Mouse (Mus musculus): ENCODE measurements around the gene Crybg2.

Gene Crybg2

GRCm38 (mm10) chr4:134094004-134094564 is 33.5 kb downstream of the Crybg2 start:
- DNase-seq (ENCODE audit: low spot score in 2 of 2): peak in 1 of 2 experiments; percentile 62

DNA sequence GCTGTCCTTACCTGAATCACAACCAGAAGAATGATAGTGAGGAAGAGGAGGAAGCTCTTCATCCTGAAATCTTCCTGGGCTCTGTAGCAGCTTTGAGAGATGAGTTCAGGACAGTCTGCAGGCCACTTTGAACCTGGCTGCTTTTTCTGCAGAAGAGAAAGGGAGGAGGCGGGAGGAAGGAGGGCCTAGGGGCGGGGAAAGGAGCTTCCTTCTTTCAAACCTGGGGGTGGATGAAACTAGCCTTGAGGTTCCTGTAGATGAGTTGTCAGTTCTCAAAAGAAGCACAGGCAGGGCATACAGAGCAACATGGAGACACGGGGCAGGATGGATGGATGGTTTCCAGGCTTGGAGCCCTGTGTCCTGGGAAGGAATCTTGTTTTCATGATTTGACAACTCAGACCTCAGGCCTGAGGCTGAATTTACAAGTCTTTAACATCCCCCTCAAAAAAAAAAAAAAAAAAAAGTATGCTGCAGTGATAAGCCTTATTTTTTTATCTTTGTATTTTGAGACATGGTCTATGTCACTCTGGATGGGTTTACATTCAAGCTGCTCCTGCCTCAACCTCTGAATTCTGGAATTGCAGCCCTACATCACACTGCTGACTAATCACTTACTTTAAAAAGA is 34.4 kb downstream of the Crybg2 start, which contains the start of gene Cd52:
Cd52 (minus strand) TSS at position 160 of the 625 bp plus-strand sequence.
- DNase-seq (ENCODE audit: low spot score in 2 of 2): peak; percentile 77 to 79

- DNase-seq (ENCODE audit: low spot score in 2 of 2): no peak
These were observed 35.5 kb downstream of the Crybg2 start for GRCm38 (mm10) chr4:134096120-134096519.

DNA sequence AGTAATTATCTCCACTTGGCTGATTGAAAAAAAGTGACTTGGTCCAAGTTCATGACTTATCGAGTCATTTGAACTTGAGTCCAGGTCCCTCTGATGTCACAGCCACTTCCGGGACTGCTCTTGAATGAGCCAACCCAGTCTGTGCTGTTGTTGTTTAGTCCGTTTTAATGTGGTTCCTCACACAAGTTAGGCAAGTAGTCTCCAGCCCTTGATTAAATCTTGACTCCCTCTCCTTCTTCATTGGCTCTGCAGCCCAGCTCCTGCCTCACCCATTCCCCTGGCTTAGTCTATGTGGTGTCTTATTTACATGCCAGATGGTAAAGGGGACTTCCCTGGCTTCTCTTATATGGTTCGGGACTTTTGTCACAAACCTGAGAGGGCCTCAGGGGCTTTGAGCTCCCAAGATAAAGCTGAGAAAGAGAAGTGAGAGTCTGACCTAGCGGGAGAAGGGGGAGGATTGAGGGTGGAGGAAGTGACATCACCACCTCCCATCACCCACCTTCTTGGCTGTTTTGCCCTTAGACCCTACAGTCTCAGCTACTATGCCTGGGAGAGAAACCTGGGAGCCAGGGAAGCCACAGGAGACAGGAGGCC is 36.5 kb downstream of the Crybg2 start:
- peak in 1 of 2 experiments; percentile 47 for DNase-seq (ENCODE audit: low spot score in 2 of 2)

DNA sequence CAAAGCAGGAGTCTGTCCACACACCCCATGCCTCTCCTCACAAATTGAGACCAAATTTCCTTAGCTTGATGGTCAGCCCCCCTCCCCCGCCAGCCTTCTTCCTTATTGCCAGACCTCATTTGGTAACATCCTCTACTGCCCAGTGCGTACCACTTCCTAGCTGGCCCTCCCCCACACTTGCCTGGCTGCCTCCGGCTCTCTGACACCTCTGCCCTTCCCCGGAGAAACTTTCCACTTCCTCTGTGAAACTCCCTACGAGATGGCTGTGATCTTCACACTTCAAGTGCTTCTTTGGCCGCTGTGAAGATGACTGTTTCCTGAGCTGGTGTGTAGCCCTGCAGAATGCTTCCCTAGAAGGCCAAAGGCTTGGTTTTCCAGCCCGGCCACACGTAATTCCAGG is 38.0 kb downstream of the Crybg2 start:
- peak; percentile 75 to 84 for DNase-seq (ENCODE audit: low spot score in 2 of 2)

GRCm38 (mm10) chr4:134100245-134100644 is 39.6 kb downstream of the Crybg2 start:
- no peak for DNase-seq (ENCODE audit: low spot score in 2 of 2)

DNA sequence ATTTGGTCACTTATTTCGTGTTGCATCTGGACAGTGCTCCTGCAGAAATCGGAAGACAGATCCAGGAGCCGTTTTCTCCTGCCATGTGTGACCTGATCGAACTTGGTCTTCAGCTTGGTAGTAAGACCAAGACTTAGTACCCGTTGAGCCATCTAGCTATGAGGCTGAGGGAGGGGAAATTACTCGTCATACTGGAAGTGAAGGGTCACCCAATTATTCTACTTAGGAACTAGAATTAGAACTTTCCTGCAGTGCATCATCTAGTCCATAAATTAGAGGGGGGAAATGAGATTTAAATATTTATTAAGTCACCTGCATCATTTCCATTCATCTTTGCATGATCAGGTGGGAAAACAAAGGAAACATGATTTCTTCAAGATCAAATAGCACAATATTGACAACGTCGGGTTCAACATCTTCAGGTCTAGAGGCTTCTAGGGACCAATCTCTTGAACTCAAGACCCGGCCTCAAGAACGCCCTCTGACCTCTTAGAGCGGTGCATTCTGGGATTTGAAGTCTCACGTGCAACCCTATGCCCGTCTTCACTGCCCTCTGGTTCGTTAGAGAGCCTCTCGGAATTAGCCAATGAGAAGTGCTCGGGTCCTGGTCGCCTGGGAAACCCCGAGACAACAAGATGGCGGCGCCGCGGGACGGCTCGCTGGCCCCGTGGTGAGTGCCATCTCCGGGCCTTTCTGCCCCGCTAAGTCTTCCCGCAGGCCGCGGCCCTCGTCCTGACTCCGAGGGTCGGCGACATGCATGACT is 41.5 kb downstream of the Crybg2 start, which contains the start of gene Ubxn11:
Ubxn11 (plus strand) TSS at position 592 of the 763 bp plus-strand sequence.
- peak; percentile 86 to 92 for DNase-seq (ENCODE audit: low spot score in 2 of 2)

- no peak for DNase-seq (ENCODE audit: low spot score in 2 of 2)
These were observed 42.1 kb downstream of the Crybg2 start for GRCm38 (mm10) chr4:134102742-134103119.

DNA sequence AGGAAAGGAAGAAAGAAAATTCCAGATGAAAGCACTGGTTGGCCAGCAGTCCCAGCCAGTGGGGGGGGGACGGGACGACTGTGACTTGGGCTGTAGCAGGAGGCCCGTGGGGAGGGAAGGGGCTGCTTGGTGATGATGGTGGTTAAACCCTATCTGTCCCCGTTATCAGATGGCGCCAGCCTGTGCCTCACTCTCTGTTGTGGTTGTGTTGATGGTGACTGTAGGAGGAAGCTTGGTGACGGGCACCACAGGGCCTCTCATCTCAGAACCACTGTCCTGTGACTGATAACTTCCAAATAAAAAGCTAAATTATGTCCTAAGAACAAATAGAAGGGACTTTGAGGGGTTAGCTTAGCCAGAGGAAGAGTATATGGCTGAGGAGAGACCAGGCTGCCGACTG is 45.5 kb downstream of the Crybg2 start:
- DNase-seq (ENCODE audit: low spot score in 2 of 2): no peak

GRCm38 (mm10) chr4:134107730-134108129 is 47.1 kb downstream of the Crybg2 start:
- no peak for DNase-seq (ENCODE audit: low spot score in 2 of 2)

DNA sequence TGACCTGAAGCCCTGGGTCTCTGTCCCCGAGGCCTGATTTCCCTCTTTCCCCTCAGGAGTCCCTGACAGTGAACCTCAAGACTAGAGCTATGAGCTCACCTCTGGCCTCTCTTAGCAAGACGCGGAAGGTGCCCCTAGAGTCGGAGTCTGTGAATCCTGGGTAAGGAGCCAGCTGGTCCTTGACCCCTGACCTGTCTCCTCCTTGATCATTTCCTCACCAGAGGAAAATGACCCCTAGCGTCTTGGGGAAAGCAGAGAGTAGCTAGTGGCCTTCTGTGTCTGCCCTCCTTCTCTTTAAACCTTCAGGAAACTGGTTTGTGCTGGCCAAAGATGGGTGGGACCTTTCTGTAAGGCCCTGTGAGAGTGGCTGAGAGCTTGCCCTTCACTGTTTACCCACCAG is 47.6 kb downstream of the Crybg2 start:
- DNase-seq (ENCODE audit: low spot score in 2 of 2): no peak

- no peak for DNase-seq (ENCODE audit: low spot score in 2 of 2)
These were observed 50.0 kb downstream of the Crybg2 start for GRCm38 (mm10) chr4:134110653-134111052.

- DNase-seq (ENCODE audit: low spot score in 2 of 2): peak in 1 of 2 experiments; percentile 61
These were observed 51.8 kb downstream of the Crybg2 start for GRCm38 (mm10) chr4:134112403-134112802.

GRCm38 (mm10) chr4:134113356-134113994 is 52.9 kb downstream of the Crybg2 start:
- DNase-seq (ENCODE audit: low spot score in 2 of 2): peak in 1 of 2 experiments; percentile 61

- peak in 1 of 2 experiments; percentile 62 for DNase-seq (ENCODE audit: low spot score in 2 of 2)
These were observed 53.4 kb downstream of the Crybg2 start for GRCm38 (mm10) chr4:134114038-134114437.

DNA sequence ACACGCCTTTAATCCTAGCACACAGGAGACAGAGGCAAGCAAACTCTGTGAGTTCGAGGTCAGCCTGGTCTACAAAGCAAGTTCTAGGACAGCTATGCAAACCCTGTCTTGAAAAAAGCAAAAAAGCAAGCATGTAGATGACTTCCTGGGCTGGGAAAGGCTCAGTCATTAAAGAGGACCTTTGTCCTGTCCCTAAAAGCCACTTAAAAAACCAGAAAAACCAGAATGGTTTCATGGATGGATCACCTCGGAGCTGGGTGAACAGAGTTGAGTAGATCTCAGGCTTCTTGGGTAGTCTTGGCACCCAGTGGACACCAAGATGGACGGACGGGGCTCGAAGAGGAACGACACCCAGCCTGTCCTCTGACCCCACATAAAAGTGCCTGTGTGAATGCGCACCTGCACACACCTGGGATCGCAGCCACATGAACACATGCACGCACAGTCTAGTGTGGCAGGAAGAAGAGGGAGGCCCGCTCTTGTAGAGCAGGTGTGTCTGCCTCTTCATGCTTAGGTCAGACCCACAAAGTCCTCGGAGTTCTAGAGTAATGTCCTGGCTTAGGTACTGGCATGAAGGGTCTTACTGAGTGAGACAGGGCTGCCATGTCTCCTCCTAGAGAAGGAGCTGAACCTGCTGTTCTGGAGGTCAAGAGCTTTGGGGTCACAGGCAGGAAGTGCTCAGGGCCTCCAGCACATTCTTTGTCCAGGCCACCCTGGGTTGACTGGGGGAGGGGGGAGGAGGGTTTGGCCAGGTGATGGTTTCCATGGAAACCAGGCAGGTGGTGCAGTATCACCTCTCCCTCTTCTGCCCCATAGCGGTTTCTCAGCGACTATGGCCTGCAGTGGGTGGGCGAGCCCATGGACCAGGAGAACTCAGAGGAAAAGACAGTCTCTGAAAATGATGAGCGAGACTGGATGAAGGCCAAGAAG is 54.9 kb downstream of the Crybg2 start:
- DNase-seq (ENCODE audit: low spot score in 2 of 2): no peak

DNA sequence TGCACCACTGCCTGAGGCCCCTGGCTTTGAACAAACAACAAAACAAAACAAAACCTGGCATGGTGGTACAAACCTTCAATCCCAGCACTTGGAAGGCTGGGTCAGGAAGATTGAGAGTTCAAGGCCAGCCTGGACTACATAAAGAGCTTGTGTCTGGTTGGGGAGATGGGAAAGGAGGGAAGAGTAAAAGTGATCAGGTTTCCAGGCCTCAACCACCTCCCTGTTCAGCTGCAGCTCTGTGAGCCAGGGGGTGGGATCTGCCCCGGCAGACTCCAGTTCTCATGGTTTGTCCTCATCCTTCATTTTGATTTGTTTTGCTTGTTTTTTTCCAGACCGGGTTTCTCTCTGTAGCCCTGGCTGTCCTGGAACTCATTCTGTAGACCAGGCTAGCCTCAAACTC is 55.9 kb downstream of the Crybg2 start:
- DNase-seq (ENCODE audit: low spot score in 2 of 2): no peak

- peak; percentile 65 to 72 for DNase-seq (ENCODE audit: low spot score in 2 of 2)
These were observed 56.4 kb downstream of the Crybg2 start for GRCm38 (mm10) chr4:134117012-134117411.

DNA sequence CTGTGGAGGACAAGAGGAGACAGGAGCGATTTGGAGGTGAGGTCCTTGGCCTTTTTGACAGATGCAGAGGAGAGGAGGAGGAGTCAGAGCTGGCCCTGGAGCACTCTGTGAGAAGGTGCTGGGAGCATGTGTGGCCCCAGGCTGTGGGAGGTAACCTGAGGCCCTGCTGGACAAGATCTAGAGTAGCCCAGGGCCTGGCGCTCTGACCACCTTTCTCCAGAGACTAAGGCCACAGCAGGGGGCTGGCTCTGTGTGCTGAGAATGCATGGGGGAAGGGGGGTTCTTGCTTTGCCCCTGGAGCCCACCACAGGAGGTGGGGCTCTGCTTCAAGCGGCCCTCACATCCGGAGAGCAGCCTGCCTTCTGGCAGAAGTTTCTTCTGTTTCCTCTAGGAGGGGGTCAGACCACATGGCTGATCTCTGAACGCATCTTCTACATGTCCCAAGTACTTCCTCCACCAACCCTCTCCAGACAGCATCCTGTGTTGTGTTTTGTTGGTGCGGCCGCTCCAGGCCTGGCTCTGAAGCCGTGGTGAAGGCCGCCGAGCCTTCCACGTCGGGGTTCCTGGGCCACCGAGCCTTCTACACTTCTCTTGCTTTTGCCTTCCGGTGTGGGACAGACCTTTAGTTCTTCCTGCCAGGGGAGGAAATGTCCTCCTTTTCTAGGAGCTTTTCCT is 57.6 kb downstream of the Crybg2 start:
- no peak for DNase-seq (ENCODE audit: low spot score in 2 of 2)

- no peak for DNase-seq (ENCODE audit: low spot score in 2 of 2)
These were observed 58.4 kb downstream of the Crybg2 start for GRCm38 (mm10) chr4:134119042-134119441.

Measured in spleen, postnatal 4 days (tissue).